Mouse (Mus musculus): ENCODE results near the gene Lrrfip1.

DNA sequence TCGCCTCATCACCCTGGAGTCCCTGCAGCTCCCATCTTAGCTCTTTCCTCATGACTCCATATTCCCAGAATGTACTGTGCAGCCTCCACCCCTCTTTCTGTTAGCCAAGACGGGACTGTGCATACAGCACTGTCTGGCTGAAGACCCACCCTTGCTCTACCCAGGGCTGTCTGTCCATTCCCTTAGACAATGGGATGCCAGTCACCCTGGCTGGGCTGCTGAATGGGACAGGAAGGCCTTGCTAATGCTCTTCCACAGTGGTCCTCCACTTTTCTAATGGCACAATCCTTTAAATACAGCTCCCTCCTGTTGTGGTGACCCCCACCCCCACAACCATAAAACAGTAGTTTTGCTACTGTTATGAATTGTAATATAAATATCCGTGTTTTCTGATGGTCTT is 12.8 kb downstream of the Lrrfip1 start:
- TF ChIP-seq CTCF (IDR thresholded peaks at IDR 0.05; ENCODE audit: control insufficient read depth, insufficient read depth, insufficient replicate concordance, low read depth, low read length) (no peak), POLR2A (IDR thresholded peaks at IDR 0.05; ENCODE audit: control insufficient read depth, low read depth, low read length) (no peak)
